Mouse (Mus musculus): Measurements from ENCODE around the gene Soga1. TPM values are rescaled to one million over a fixed set of nuclear protein-coding genes. Genes with fewer than 3 reads are reported as not detected.

Gene Soga1
- polyA plus RNA-seq, 1 experiment from 2014 or later: 5.4 TPM

DNA sequence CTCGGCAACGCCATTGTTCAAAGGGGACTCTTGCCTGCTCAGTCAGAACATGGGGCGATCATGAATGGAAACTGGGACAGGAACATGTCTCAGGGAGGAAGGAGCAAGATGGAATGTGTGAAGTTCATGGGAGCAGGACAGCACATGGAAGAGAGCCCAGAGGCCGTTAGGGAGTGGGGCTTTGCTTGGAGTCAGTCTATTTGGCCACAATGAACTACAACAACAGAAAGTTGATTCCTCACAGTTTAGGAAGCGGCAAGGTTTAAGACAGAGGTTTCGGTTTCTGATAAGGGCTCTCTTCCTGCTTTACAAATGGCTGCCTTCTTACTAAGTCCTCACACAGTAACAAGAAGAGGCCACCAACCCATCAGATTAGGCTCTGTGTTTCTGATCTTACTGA is 111.7 kb downstream of the Soga1 start:
- ATAC-seq (replicated peaks; ENCODE audit: insufficient number of reproducible peaks, low FRiP score, low TSS enrichment, low read depth): no peak
- DNase-seq (ENCODE audit: low spot score): no peak
- H3K4me1 ChIP-seq (ENCODE audit: control insufficient read depth, insufficient read depth, low read length): no peaks in the 10 kb centered on the region
- no peaks in the 10 kb centered on the region for H3K27me3 ChIP-seq (ENCODE audit: control insufficient read depth, insufficient read depth, low read length)
- H3K9me3 ChIP-seq (replicated peaks; ENCODE audit: control insufficient read depth, low read length): no peaks in the 10 kb centered on the region
- H3K36me3 ChIP-seq (replicated peaks; ENCODE audit: control insufficient read depth, insufficient read depth, low read depth, low read length): no peaks in the 10 kb centered on the region
- H3K27ac ChIP-seq (replicated peaks; ENCODE audit: low read depth, low read length): no peak overlapping the region
- H3K4me3 ChIP-seq (ENCODE audit: low read depth, low read length): no peak overlapping the region
- no peak overlapping the region for H3K9ac ChIP-seq (replicated peaks; ENCODE audit: low read length)
- 84% methylated on average over 6 of the region's 6 CpGs for WGBS
- no peak overlapping the region for H3K4me2 ChIP-seq (ENCODE audit: low read depth, low read length)

Other genes starting within 250 kb of the Soga1 start
- 91.0 and 97.6 TPM in 2 replicates for gene Tgif2, start 239.2 kb downstream of the Soga1 start, polyA plus RNA-seq (2014; fragmentation: Nextera tagmentation; extraction: Ambion mirVana)
- 4.3 and 5.5 TPM in 2 replicates for gene 4930518I15Rik, start 221.3 kb downstream of the Soga1 start, polyA plus RNA-seq (2014; fragmentation: Nextera tagmentation; extraction: Ambion mirVana)
- gene Rab5if, start 216.1 kb downstream of the Soga1 start, polyA plus RNA-seq (2014; fragmentation: Nextera tagmentation; extraction: Ambion mirVana): 217 and 219 TPM in 2 replicates
- 0.46 and 0.48 TPM in 2 replicates for gene Sla2, start 192.1 kb downstream of the Soga1 start, polyA plus RNA-seq (2014; fragmentation: Nextera tagmentation; extraction: Ambion mirVana)
- 42.2 and 49.8 TPM in 2 replicates for gene Ndrg3, start 87.2 kb downstream of the Soga1 start, polyA plus RNA-seq (2014; fragmentation: Nextera tagmentation; extraction: Ambion mirVana)
- gene Dsn1, start 72.1 kb downstream of the Soga1 start, polyA plus RNA-seq (2014; fragmentation: Nextera tagmentation; extraction: Ambion mirVana): 56.5 and 63.5 TPM in 2 replicates
- not detected in 2 replicates for gene Tldc2, start 7.8 kb upstream of the Soga1 start, polyA plus RNA-seq (2014; fragmentation: Nextera tagmentation; extraction: Ambion mirVana)
- gene Samhd1, start 56.0 kb upstream of the Soga1 start, polyA plus RNA-seq (2014; fragmentation: Nextera tagmentation; extraction: Ambion mirVana): 33.3 and 34.0 TPM in 2 replicates
- 30.1 and 40.4 TPM in 2 replicates for gene Rbl1, start 125.3 kb upstream of the Soga1 start, polyA plus RNA-seq (2014; fragmentation: Nextera tagmentation; extraction: Ambion mirVana)
- gene Rpn2, start 199.8 kb upstream of the Soga1 start, polyA plus RNA-seq (2014; fragmentation: Nextera tagmentation; extraction: Ambion mirVana): 257 and 261 TPM in 2 replicates
- gene Mroh8, start 200.3 kb upstream of the Soga1 start, polyA plus RNA-seq (2014; fragmentation: Nextera tagmentation; extraction: Ambion mirVana): 0.49 and 0.52 TPM in 2 replicates

All from embryonic facial prominence, embryonic 11.5 days (tissue).